Mouse (Mus musculus) liver, adult 2 months (tissue): Measurements from ENCODE around the gene Ins1.

Source experiments
- CTCF ChIP-seq: fragments of 200-500 bp; IDR thresholded peaks from 2 replicates; pipeline ENCODE4 v1.5.1; 2011; ENCODE audit warnings: low read depth, low read length, control low read depth
- POLR2A ChIP-seq: fragments of 200-500 bp; IDR thresholded peaks from 2 replicates; pipeline ENCODE4 v1.6.1; 2011; ENCODE audit warnings: low read length, control low read depth; ENCODE audit not compliant: insufficient read depth; ENCODE audit errors: extremely low read depth

DNA sequence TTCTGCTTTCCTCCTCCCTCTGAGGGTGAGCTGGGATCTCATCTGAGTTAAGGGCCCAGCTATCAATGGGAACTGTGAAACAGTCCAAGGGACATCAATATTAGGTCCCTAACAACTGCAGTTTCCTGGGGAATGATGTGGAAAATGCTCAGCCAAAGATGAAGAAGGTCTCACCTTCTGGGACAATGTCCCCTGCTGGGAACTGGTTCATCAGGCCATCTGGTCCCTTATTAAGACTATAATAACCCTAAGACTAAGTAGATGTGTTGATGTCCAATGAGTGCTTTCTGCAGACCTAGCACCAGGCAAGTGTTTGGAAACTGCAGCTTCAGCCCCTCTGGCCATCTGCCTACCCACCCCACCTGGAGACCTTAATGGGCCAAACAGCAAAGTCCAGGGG lies at the start of gene Ins1:
- TF ChIP-seq CTCF (no peak), POLR2A (no peak)
